Mouse (Mus musculus): ENCODE results near the gene 1700012B07Rik. TPM values are rescaled to one million over a fixed set of nuclear protein-coding genes. Genes with fewer than 3 reads are reported as not detected.

1700012B07Rik gene
- polyA plus RNA-seq, 1 experiment, result not detected

- H3K27ac ChIP-seq (ENCODE audit: insufficient read depth, low read depth, low read length), result no peak overlapping the region
- H3K4me3 ChIP-seq (ENCODE audit: insufficient read depth, low read length), result no peak overlapping the region
- H3K4me1 ChIP-seq (ENCODE audit: control insufficient read depth, insufficient read depth, low read length), result no peaks in the 10 kb centered on the region
- TF ChIP-seq POLR2A (IDR thresholded peaks at IDR 0.05; ENCODE audit: borderline replicate concordance, low read depth, low read length), result no peak
- TF ChIP-seq CTCF (IDR thresholded peaks at IDR 0.05; ENCODE audit: low read depth, low read length), result no peak
Observed at GRCm38 (mm10) chr11:109770185-109770584, 57.7 kb downstream of the 1700012B07Rik start.

- no peak for TF ChIP-seq POLR2A (IDR thresholded peaks at IDR 0.05; ENCODE audit: borderline replicate concordance, low read depth, low read length)
- TF ChIP-seq CTCF (IDR thresholded peaks at IDR 0.05; ENCODE audit: low read depth, low read length), result no peak
Observed at GRCm38 (mm10) chr11:109769091-109769490, 58.8 kb downstream of the 1700012B07Rik start.

GRCm38 (mm10) chr11:109760063-109760462 lies 67.8 kb downstream of the 1700012B07Rik start:
- Histone ChIP-seq H3K4me1 (ENCODE audit: control insufficient read depth, insufficient read depth, low read length) (no peaks in the 10 kb centered on the region), H3K27ac (ENCODE audit: insufficient read depth, low read depth, low read length) (no peak overlapping the region), H3K4me3 (ENCODE audit: insufficient read depth, low read length) (no peak overlapping the region)
- TF ChIP-seq POLR2A (IDR thresholded peaks at IDR 0.05; ENCODE audit: borderline replicate concordance, low read depth, low read length) (no peak), CTCF (IDR thresholded peaks at IDR 0.05; ENCODE audit: low read depth, low read length) (no peak)

More at GRCm38 (mm10) chr11:109769091-109769490, 58.8 kb downstream of the 1700012B07Rik start:
- Histone ChIP-seq H3K27ac (ENCODE audit: insufficient read depth, low read depth, low read length) (no peak overlapping the region), H3K4me3 (ENCODE audit: insufficient read depth, low read length) (no peak overlapping the region), H3K4me1 (ENCODE audit: control insufficient read depth, insufficient read depth, low read length) (no peaks in the 10 kb centered on the region)

- Histone ChIP-seq H3K4me1 (ENCODE audit: control insufficient read depth, insufficient read depth, low read length) (no peaks in the 10 kb centered on the region), H3K4me3 (ENCODE audit: insufficient read depth, low read length) (no peak overlapping the region), H3K27ac (ENCODE audit: insufficient read depth, low read depth, low read length) (no peak overlapping the region)
- TF ChIP-seq CTCF (IDR thresholded peaks at IDR 0.05; ENCODE audit: low read depth, low read length) (no peak), POLR2A (IDR thresholded peaks at IDR 0.05; ENCODE audit: borderline replicate concordance, low read depth, low read length) (no peak)
Observed at GRCm38 (mm10) chr11:109758616-109759215, 69.1 kb downstream of the 1700012B07Rik start.

- Histone ChIP-seq H3K4me1 (ENCODE audit: control insufficient read depth, insufficient read depth, low read length) (no peaks in the 10 kb centered on the region), H3K27ac (ENCODE audit: insufficient read depth, low read depth, low read length) (no peak overlapping the region), H3K4me3 (ENCODE audit: insufficient read depth, low read length) (no peak overlapping the region)
- TF ChIP-seq CTCF (IDR thresholded peaks at IDR 0.05; ENCODE audit: low read depth, low read length) (no peak), POLR2A (IDR thresholded peaks at IDR 0.05; ENCODE audit: borderline replicate concordance, low read depth, low read length) (no peak)
Observed at GRCm38 (mm10) chr11:109754105-109754602, 73.7 kb downstream of the 1700012B07Rik start.

GRCm38 (mm10) chr11:109751636-109752603 lies 75.9 kb downstream of the 1700012B07Rik start:
- TF ChIP-seq POLR2A (IDR thresholded peaks at IDR 0.05; ENCODE audit: borderline replicate concordance, low read depth, low read length) (no peak), CTCF (IDR thresholded peaks at IDR 0.05; ENCODE audit: low read depth, low read length) (no peak)
- no peak overlapping the region for H3K4me3 ChIP-seq (ENCODE audit: insufficient read depth, low read length)
- H3K4me1 ChIP-seq (ENCODE audit: control insufficient read depth, insufficient read depth, low read length), result no peaks in the 10 kb centered on the region
- H3K27ac ChIP-seq (ENCODE audit: insufficient read depth, low read depth, low read length), result no peak overlapping the region

- Histone ChIP-seq H3K4me1 (ENCODE audit: control insufficient read depth, insufficient read depth, low read length) (0 out of 2 replicates have a peak, but pooled peaks cover 2% of the 10 kb centered on the region), H3K4me3 (ENCODE audit: insufficient read depth, low read length) (no peak overlapping the region), H3K27ac (ENCODE audit: insufficient read depth, low read depth, low read length) (no peak overlapping the region)
- no peak for TF ChIP-seq POLR2A (IDR thresholded peaks at IDR 0.05; ENCODE audit: borderline replicate concordance, low read depth, low read length)
- TF ChIP-seq CTCF (IDR thresholded peaks at IDR 0.05; ENCODE audit: low read depth, low read length), result no peak
Observed at GRCm38 (mm10) chr11:109745210-109745609, 82.6 kb downstream of the 1700012B07Rik start.

GRCm38 (mm10) chr11:109737967-109738366 lies 89.9 kb downstream of the 1700012B07Rik start:
- H3K27ac ChIP-seq (ENCODE audit: insufficient read depth, low read depth, low read length), result no peak overlapping the region
- H3K4me3 ChIP-seq (ENCODE audit: insufficient read depth, low read length), result no peak overlapping the region
- no peak for TF ChIP-seq POLR2A (IDR thresholded peaks at IDR 0.05; ENCODE audit: borderline replicate concordance, low read depth, low read length)
- no peak for TF ChIP-seq CTCF (IDR thresholded peaks at IDR 0.05; ENCODE audit: low read depth, low read length)
- H3K4me1 ChIP-seq (ENCODE audit: control insufficient read depth, insufficient read depth, low read length), result no peaks in the 10 kb centered on the region

Other genes with a start within 250 kb of the 1700012B07Rik start
- 17.2 and 21.3 TPM in 2 replicates for gene Wipi1, start 216.1 kb downstream of the 1700012B07Rik start, polyA plus RNA-seq (2012; ENCODE audit: insufficient read depth, insufficient read length, missing spikeins)
- 164 and 173 TPM in 2 replicates for gene Prkar1a, start 178.6 kb downstream of the 1700012B07Rik start, polyA plus RNA-seq (2012; ENCODE audit: insufficient read depth, insufficient read length, missing spikeins)
- 0.31 and 0.48 TPM in 2 replicates for gene Fam20a, start 105.8 kb downstream of the 1700012B07Rik start, polyA plus RNA-seq (2012; ENCODE audit: insufficient read depth, insufficient read length, missing spikeins)
- gene Abca8b, start 167.8 kb upstream of the 1700012B07Rik start, polyA plus RNA-seq (2012; ENCODE audit: insufficient read depth, insufficient read length, missing spikeins), result 1.1 and 1.2 TPM in 2 replicates